Comparison of ENCODE assay signal across 8 mouse cellular contexts in the genomic region with DNA sequence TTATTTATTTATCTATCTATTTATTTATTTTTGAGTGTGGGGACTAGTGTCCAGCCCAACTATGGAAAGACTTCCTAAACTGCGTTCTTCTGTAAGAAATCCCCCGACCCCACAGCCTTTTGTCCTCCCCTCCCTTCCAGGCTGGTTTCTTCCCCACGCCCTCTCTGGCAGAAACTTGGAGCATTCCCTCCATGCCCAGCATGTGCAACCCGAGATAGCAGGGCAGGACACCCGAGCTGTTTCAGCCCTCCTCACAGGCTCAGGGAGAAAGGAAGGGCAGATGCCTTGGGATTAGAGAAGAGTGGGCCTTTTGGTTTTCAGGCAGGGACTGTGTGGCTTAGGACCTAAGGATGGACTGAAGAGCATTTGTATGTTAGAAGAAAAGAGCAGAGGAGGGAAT. TPM values are rescaled to one million over a fixed set of nuclear protein-coding genes. Genes with fewer than 3 reads are reported as not detected.
DNase-seq lines count a peak whose midpoint lies in the region; ATAC-seq and TF ChIP-seq lines count a peak whose summit lies in the region.

No protein-coding gene starts in this region.

- no peak overlapping the region for H3K4me3 ChIP-seq in kidney, postnatal 0 days (replicated peaks; ENCODE audit: low read depth, low read length)
- H3K4me3 ChIP-seq in forebrain, embryonic 16.5 days (replicated peaks; ENCODE audit: low read length) = peak overlapping the region; percentile 11
- peak overlapping the region; percentile 99 for H3K4me3 ChIP-seq in intestine, embryonic 15.5 days (replicated peaks)
- peak overlapping the region; percentile 99 for H3K4me3 ChIP-seq in neural tube, embryonic 13.5 days

- H3K9ac ChIP-seq in kidney, postnatal 0 days (ENCODE audit: low read depth, low read length) = peak overlapping the region; percentile 97
- H3K9ac ChIP-seq in forebrain, embryonic 16.5 days (replicated peaks; ENCODE audit: low read depth, low read length) = 0 out of 2 replicates have a peak overlapping the region, but pooled peaks have one; percentile 26
- H3K9ac ChIP-seq in intestine, embryonic 15.5 days = peak overlapping the region; percentile 99; the same call in 1 of the 2 replicates
- peak overlapping the region; percentile 100 for H3K9ac ChIP-seq in neural tube, embryonic 13.5 days

- intact Hi-C loops in left cerebral cortex, postnatal 10 days (cut with DNase I) = no loop called here

- H3K4me2 ChIP-seq in kidney, postnatal 0 days (ENCODE audit: low read length) = peak overlapping the region; percentile 92
- H3K4me2 ChIP-seq in forebrain, embryonic 16.5 days (ENCODE audit: low read length) = peak overlapping the region; percentile 65
- H3K4me2 ChIP-seq in intestine, embryonic 15.5 days (replicated peaks) = peak overlapping the region; percentile 69
- peak overlapping the region; percentile 87 for H3K4me2 ChIP-seq in neural tube, embryonic 13.5 days

- no peaks in the 10 kb centered on the region for H3K27me3 ChIP-seq in kidney, postnatal 0 days (ENCODE audit: insufficient read depth, low read length)
- no peaks in the 10 kb centered on the region for H3K27me3 ChIP-seq in forebrain, embryonic 16.5 days (replicated peaks; ENCODE audit: control insufficient read depth, insufficient read depth, low read length)
- no peaks in the 10 kb centered on the region for H3K27me3 ChIP-seq in intestine, embryonic 15.5 days (replicated peaks)
- no peaks in the 10 kb centered on the region for H3K27me3 ChIP-seq in neural tube, embryonic 13.5 days

- TF ChIP-seq CTCF in kidney, postnatal 0 days (IDR thresholded peaks at IDR 0.05; ENCODE audit: low read depth) = no peak

- DNase-seq in kidney, postnatal 0 days (ENCODE audit: low spot score) = peak; percentile 63
- DNase-seq in kidney, postnatal 10 days = no peak
- DNase-seq in frontal cortex, postnatal 10 days (ENCODE audit: low spot score in 2 of 2) = no peak
- no peak for DNase-seq in urinary bladder, postnatal 14 days (ENCODE audit: low spot score)
- no peak for DNase-seq in left cerebral cortex, postnatal 10 days (ENCODE audit: extremely low spot score in 1 of 2, low spot score in 2 of 2)

- no peaks in the 10 kb centered on the region for H3K9me3 ChIP-seq in kidney, postnatal 0 days (replicated peaks; ENCODE audit: low read length)
- H3K9me3 ChIP-seq in forebrain, embryonic 16.5 days (ENCODE audit: control insufficient read depth, low read length) = no peaks in the 10 kb centered on the region
- no peaks in the 10 kb centered on the region for H3K9me3 ChIP-seq in intestine, embryonic 15.5 days
- no peaks in the 10 kb centered on the region for H3K9me3 ChIP-seq in neural tube, embryonic 13.5 days

- ATAC-seq in kidney, postnatal 0 days (replicated peaks; ENCODE audit: low FRiP score, low read depth) = no peak
- ATAC-seq in forebrain, embryonic 16.5 days = no peak
- no peak for ATAC-seq in intestine, embryonic 15.5 days
- ATAC-seq in neural tube, embryonic 13.5 days (ENCODE audit: low read depth) = no peak

- 14% methylated on average over 5 of the region's 5 CpGs for WGBS in kidney, postnatal 0 days
- WGBS in forebrain, embryonic 16.5 days = 24% methylated on average over 5 of the region's 5 CpGs
- 24% methylated on average over 5 of the region's 5 CpGs for WGBS in intestine, embryonic 15.5 days
- 43% methylated on average over 5 of the region's 5 CpGs for WGBS in neural tube, embryonic 13.5 days

- no peak overlapping the region; the same call in 1 of the 2 replicates for H3K27ac ChIP-seq in kidney, postnatal 0 days
- no peak overlapping the region for H3K27ac ChIP-seq in forebrain, embryonic 16.5 days (ENCODE audit: low read length)
- peak overlapping the region; percentile 100; the same call in 1 of the 2 replicates for H3K27ac ChIP-seq in intestine, embryonic 15.5 days
- no peak overlapping the region for H3K27ac ChIP-seq in neural tube, embryonic 13.5 days (replicated peaks)

- H3K4me1 ChIP-seq in kidney, postnatal 0 days (replicated peaks; ENCODE audit: insufficient read depth, low read length) = peaks cover 23% of the 10 kb centered on the region; the same call in 1 of the 2 replicates
- H3K4me1 ChIP-seq in forebrain, embryonic 16.5 days (replicated peaks; ENCODE audit: control insufficient read depth, insufficient read depth, low read length) = peaks cover 30% of the 10 kb centered on the region
- peaks cover 16% of the 10 kb centered on the region for H3K4me1 ChIP-seq in intestine, embryonic 15.5 days (replicated peaks)
- H3K4me1 ChIP-seq in neural tube, embryonic 13.5 days (replicated peaks) = peaks cover 40% of the 10 kb centered on the region

- H3K36me3 ChIP-seq in kidney, postnatal 0 days (ENCODE audit: insufficient read depth, low read length) = peaks cover 31% of the 10 kb centered on the region
- peaks cover 22% of the 10 kb centered on the region for H3K36me3 ChIP-seq in forebrain, embryonic 16.5 days (ENCODE audit: control insufficient read depth, insufficient read depth)
- H3K36me3 ChIP-seq in intestine, embryonic 15.5 days = peaks cover 27% of the 10 kb centered on the region
- peaks cover 48% of the 10 kb centered on the region for H3K36me3 ChIP-seq in neural tube, embryonic 13.5 days

RNA-seq across cellular contexts. Expression of gene Elp5, which starts 0.6 kb away (rescaled TPM):
- 97.3 and 97.9 TPM in 2 replicates for polyA plus RNA-seq in kidney, postnatal 0 days (2015; fragmentation: Nextera tagmentation; extraction: Ambion mirVana)
- 166 and 167 TPM in 2 replicates for polyA plus RNA-seq in forebrain, embryonic 16.5 days (2015; fragmentation: Nextera tagmentation; extraction: Ambion mirVana)
- 102 and 105 TPM in 2 replicates for polyA plus RNA-seq in intestine, embryonic 15.5 days (2015; fragmentation: Nextera tagmentation; extraction: Ambion mirVana)
- polyA plus RNA-seq in neural tube, embryonic 13.5 days (2015; fragmentation: Nextera tagmentation; extraction: Ambion mirVana) = 160 and 162 TPM in 2 replicates
- 100 to 1,000 TPM; 114 to 125 TPM for total RNA-seq in left cerebral cortex, postnatal 10 days (2021)

RNA-seq across cellular contexts. Expression of gene Ctdnep1, which starts 1.9 kb away (rescaled TPM):
- 28.3 and 29.1 TPM in 2 replicates for polyA plus RNA-seq in kidney, postnatal 0 days (2015; fragmentation: Nextera tagmentation; extraction: Ambion mirVana)
- polyA plus RNA-seq in forebrain, embryonic 16.5 days (2015; fragmentation: Nextera tagmentation; extraction: Ambion mirVana) = 19.0 and 24.6 TPM in 2 replicates
- polyA plus RNA-seq in intestine, embryonic 15.5 days (2015; fragmentation: Nextera tagmentation; extraction: Ambion mirVana) = 23.2 and 26.3 TPM in 2 replicates
- 21.5 and 22.5 TPM in 2 replicates for polyA plus RNA-seq in neural tube, embryonic 13.5 days (2015; fragmentation: Nextera tagmentation; extraction: Ambion mirVana)
- 100 to 1,000 TPM; 104 to 118 TPM for total RNA-seq in left cerebral cortex, postnatal 10 days (2021)

RNA-seq across cellular contexts. Expression of gene Gabarap, which starts 8.1 kb away (rescaled TPM):
- 626 TPM in 2 replicates for polyA plus RNA-seq in kidney, postnatal 0 days (2015; fragmentation: Nextera tagmentation; extraction: Ambion mirVana)
- polyA plus RNA-seq in forebrain, embryonic 16.5 days (2015; fragmentation: Nextera tagmentation; extraction: Ambion mirVana) = 563 and 565 TPM in 2 replicates
- 529 and 559 TPM in 2 replicates for polyA plus RNA-seq in intestine, embryonic 15.5 days (2015; fragmentation: Nextera tagmentation; extraction: Ambion mirVana)
- 679 and 746 TPM in 2 replicates for polyA plus RNA-seq in neural tube, embryonic 13.5 days (2015; fragmentation: Nextera tagmentation; extraction: Ambion mirVana)
- total RNA-seq in left cerebral cortex, postnatal 10 days (2021) = 100 to 1,000 TPM; 252 to 266 TPM

RNA-seq across cellular contexts. Expression of gene Phf23, which starts 12.7 kb away (rescaled TPM):
- 61.9 and 62.6 TPM in 2 replicates for polyA plus RNA-seq in kidney, postnatal 0 days (2015; fragmentation: Nextera tagmentation; extraction: Ambion mirVana)
- 63.7 and 66.8 TPM in 2 replicates for polyA plus RNA-seq in forebrain, embryonic 16.5 days (2015; fragmentation: Nextera tagmentation; extraction: Ambion mirVana)
- 58.6 and 61.3 TPM in 2 replicates for polyA plus RNA-seq in intestine, embryonic 15.5 days (2015; fragmentation: Nextera tagmentation; extraction: Ambion mirVana)
- 74.2 and 76.3 TPM in 2 replicates for polyA plus RNA-seq in neural tube, embryonic 13.5 days (2015; fragmentation: Nextera tagmentation; extraction: Ambion mirVana)
- 10 to 100 TPM; 35.2 to 38.6 TPM for total RNA-seq in left cerebral cortex, postnatal 10 days (2021)

RNA-seq across cellular contexts. Expression of gene Dvl2, which starts 17.5 kb away (rescaled TPM):
- polyA plus RNA-seq in kidney, postnatal 0 days (2015; fragmentation: Nextera tagmentation; extraction: Ambion mirVana) = 25.8 and 27.1 TPM in 2 replicates
- polyA plus RNA-seq in forebrain, embryonic 16.5 days (2015; fragmentation: Nextera tagmentation; extraction: Ambion mirVana) = 34.6 and 34.7 TPM in 2 replicates
- 30.5 and 31.8 TPM in 2 replicates for polyA plus RNA-seq in intestine, embryonic 15.5 days (2015; fragmentation: Nextera tagmentation; extraction: Ambion mirVana)
- polyA plus RNA-seq in neural tube, embryonic 13.5 days (2015; fragmentation: Nextera tagmentation; extraction: Ambion mirVana) = 26.7 and 28.8 TPM in 2 replicates
- total RNA-seq in left cerebral cortex, postnatal 10 days (2021) = 10 to 100 TPM; 27.5 to 30.3 TPM

Comparison
In these comparisons a context has a peak if more than half of its experiments do, and no peak if none do; other contexts are left out.
1. H3K9ac ChIP-seq: peak in every context shown above with its lines; median percentile 100 in neural tube, embryonic 13.5 days; 99 in intestine, embryonic 15.5 days; 97 in kidney, postnatal 0 days; 26 in forebrain, embryonic 16.5 days.